Mouse (Mus musculus): ENCODE data around the gene Bex2. TPM values are rescaled to one million over a fixed set of nuclear protein-coding genes. Genes with fewer than 3 reads are reported as not detected.
"Not testable (repeated sequence)": the region's sequence is repeated elsewhere in the genome, so short reads cannot be mapped to it uniquely, and the experiment has no call there.

Bex2 gene
- polyA plus RNA-seq, 1 experiment from 2014 or later, result not detected

GRCm38 (mm10) chrX:136032799-136033763, 35.0 kb downstream of the Bex2 start, which contains the start of gene Arxes1:
Gene Arxes1 (plus strand): TSS chrX:136033367.
- WGBS (ENCODE audit: missing documents), result no CpG with 5 or more reads among the region's 49 CpGs

GRCm38 (mm10) chrX:136030331-136030730, 37.7 kb downstream of the Bex2 start:
- Histone ChIP-seq H3K36me3 (ENCODE audit: inconsistent target) (no peaks in the 10 kb centered on the region), H3K27ac (no peak overlapping the region), H3K4me3 (ENCODE audit: inconsistent target) (no peak overlapping the region), H3K79me2 (ENCODE audit: inconsistent target) (no peaks in the 10 kb centered on the region)
- 86% methylated on average over 1 of the region's 1 CpGs for WGBS (ENCODE audit: missing documents)

More at GRCm38 (mm10) chrX:136032799-136033763, 35.0 kb downstream of the Bex2 start, which contains the start of gene Arxes1:
- H3K79me2 ChIP-seq (ENCODE audit: inconsistent target); H3K27ac ChIP-seq; H3K36me3 ChIP-seq (ENCODE audit: inconsistent target); H3K4me3 ChIP-seq (ENCODE audit: inconsistent target): not testable (repeated sequence)

Other genes with a start within 250 kb of the Bex2 start
- gene Gprasp2, start 229.2 kb downstream of the Bex2 start, polyA plus RNA-seq (2018), result not detected in 3 replicates
- not detected in 3 replicates for gene Arxes2, start 74.4 kb downstream of the Bex2 start, polyA plus RNA-seq (2018)
- not detected in 3 replicates for gene Arxes1, start 34.9 kb downstream of the Bex2 start, polyA plus RNA-seq (2018)
- gene Nxf3, start 17.0 kb upstream of the Bex2 start, polyA plus RNA-seq (2018), result not detected in 3 replicates
- not detected in 3 replicates for gene Bex4, start 70.8 kb upstream of the Bex2 start, polyA plus RNA-seq (2018)
- gene Tceal8, start 104.1 kb upstream of the Bex2 start, polyA plus RNA-seq (2018), result 55.7 to 164 TPM (median 75.9 TPM) in 3 replicates
- gene Tceal5, start 135.6 kb upstream of the Bex2 start, polyA plus RNA-seq (2018), result 0.46 to 0.86 TPM in 2 of 3 replicates, not detected in the other
- gene Tceal7, start 146.5 kb upstream of the Bex2 start, polyA plus RNA-seq (2018), result 0.90 TPM in 1 of 3 replicates, not detected in the others
- gene Bex1, start 147.3 kb upstream of the Bex2 start, polyA plus RNA-seq (2018), result 1.1 to 18.3 TPM (median 3.6 TPM) in 3 replicates
- gene Tceal9, start 176.8 kb upstream of the Bex2 start, polyA plus RNA-seq (2018), result 170 to 738 TPM (median 419 TPM) in 3 replicates
- 47.3 to 157 TPM (median 72.5 TPM) in 3 replicates for gene Bex3, start 202.0 kb upstream of the Bex2 start, polyA plus RNA-seq (2018)